ENCODE assay signal across 10 mouse cellular contexts in genomic region chr14:6889521-6890012, GRCm38 (mm10). TPM values are rescaled to one million over a fixed set of nuclear protein-coding genes. Genes with fewer than 3 reads are reported as not detected.
DNase-seq lines count a peak whose midpoint lies in the region; ATAC-seq and TF ChIP-seq lines count a peak whose summit lies in the region.
"Not testable (repeated sequence)": the region's sequence is repeated elsewhere in the genome, so short reads cannot be mapped to it uniquely, and the experiment has no call there.
"Had no signal": no experiment of that assay in that cellular context is flagged by ENCODE, and none has a peak within 500 bp of the region (broad histone marks: within the 10 kb centered on the region; RNA-seq: fewer than 3 reads in every experiment).

TSS of gene Gm3667 (minus strand) at chr14:6889962.

- not testable (repeated sequence) for TF ChIP-seq CTCF in kidney, postnatal 0 days (IDR thresholded peaks at IDR 0.05; ENCODE audit: low read depth); stomach, postnatal 0 days (IDR thresholded peaks at IDR 0.05; ENCODE audit: low read depth)

- H3K27ac ChIP-seq in forebrain, embryonic 10.5 days, result peak within 1 kb of the TSS; percentile 84
- H3K27ac ChIP-seq in hindbrain, embryonic 12.5 days; kidney, postnatal 0 days; liver, embryonic 12.5 days; midbrain, embryonic 16.5 days (ENCODE audit: low read length); stomach, postnatal 0 days (replicated peaks): not testable (repeated sequence)

- DNase-seq in adrenal gland, postnatal 36 days, result peak; percentile 3 to 4
- peak; percentile 14 for DNase-seq in forebrain, embryonic 10.5 days (ENCODE audit: extremely low spot score, low spot score)
- DNase-seq in heart, adult 8-10 months (ENCODE audit: low spot score), result peak; percentile 18
- DNase-seq in kidney, postnatal 0 days (ENCODE audit: low spot score); stomach, postnatal 0 days (ENCODE audit: low spot score): not testable (repeated sequence)

- not testable (repeated sequence) for TF ChIP-seq EP300 in stomach, postnatal 0 days (optimal IDR thresholded peaks at IDR 0.05)

- not testable (repeated sequence) for H3K4me1 ChIP-seq in forebrain, embryonic 10.5 days; hindbrain, embryonic 12.5 days; kidney, postnatal 0 days (replicated peaks; ENCODE audit: insufficient read depth, low read length); liver, embryonic 12.5 days; midbrain, embryonic 16.5 days (ENCODE audit: control insufficient read depth, insufficient read depth, low read length); stomach, postnatal 0 days (replicated peaks; ENCODE audit: control insufficient read depth, insufficient read depth)

- peak within 1 kb of the TSS; percentile 54 for H3K4me3 ChIP-seq in forebrain, embryonic 10.5 days
- H3K4me3 ChIP-seq in hindbrain, embryonic 12.5 days, result peak within 1 kb of the TSS; percentile 47
- H3K4me3 ChIP-seq in kidney, postnatal 0 days (replicated peaks; ENCODE audit: low read depth, low read length), result not testable (repeated sequence)
- peak within 1 kb of the TSS; percentile 23; the same call in 1 of the 2 replicates for H3K4me3 ChIP-seq in liver, embryonic 12.5 days
- H3K4me3 ChIP-seq in midbrain, embryonic 16.5 days (ENCODE audit: low read depth, low read length), result peak within 1 kb of the TSS; percentile 42
- H3K4me3 ChIP-seq in stomach, postnatal 0 days (ENCODE audit: low read depth, low read length), result peak within 1 kb of the TSS; percentile 27; the same call in 1 of the 2 replicates

- not testable (repeated sequence) for H3K27me3 ChIP-seq in forebrain, embryonic 10.5 days (ENCODE audit: poor library complexity, severe bottlenecking); hindbrain, embryonic 12.5 days; kidney, postnatal 0 days (ENCODE audit: insufficient read depth, low read length); liver, embryonic 12.5 days (replicated peaks); midbrain, embryonic 16.5 days (ENCODE audit: control insufficient read depth, insufficient read depth, low read depth, low read length); stomach, postnatal 0 days (ENCODE audit: control insufficient read depth, insufficient read depth, low read length)

- H3K4me2 ChIP-seq in hindbrain, embryonic 12.5 days (replicated peaks), result peak within 1 kb of the TSS; percentile 56
- peak within 1 kb of the TSS; percentile 53 for H3K4me2 ChIP-seq in kidney, postnatal 0 days (ENCODE audit: low read length)
- H3K4me2 ChIP-seq in liver, embryonic 12.5 days, result peak within 1 kb of the TSS; percentile 51
- H3K4me2 ChIP-seq in midbrain, embryonic 16.5 days (ENCODE audit: low read length), result peak within 1 kb of the TSS; percentile 48
- H3K4me2 ChIP-seq in stomach, postnatal 0 days (replicated peaks; ENCODE audit: low read depth), result peak within 1 kb of the TSS; percentile 45

- H3K9me3 ChIP-seq in forebrain, embryonic 10.5 days; hindbrain, embryonic 12.5 days (replicated peaks); kidney, postnatal 0 days (replicated peaks; ENCODE audit: low read length); liver, embryonic 12.5 days (replicated peaks); midbrain, embryonic 16.5 days (replicated peaks; ENCODE audit: control insufficient read depth, low read length, poor library complexity, severe bottlenecking); stomach, postnatal 0 days (ENCODE audit: control insufficient read depth, low read length): not testable (repeated sequence)

- ATAC-seq in hindbrain, embryonic 12.5 days (ENCODE audit: low FRiP score); kidney, postnatal 0 days (replicated peaks; ENCODE audit: low FRiP score, low read depth); liver, embryonic 12.5 days; midbrain, embryonic 16.5 days; stomach, postnatal 0 days (ENCODE audit: low FRiP score, low TSS enrichment): not testable (repeated sequence)

- H3K36me3 ChIP-seq in forebrain, embryonic 10.5 days (replicated peaks); hindbrain, embryonic 12.5 days; kidney, postnatal 0 days (ENCODE audit: insufficient read depth, low read length); liver, embryonic 12.5 days; midbrain, embryonic 16.5 days (ENCODE audit: control insufficient read depth, insufficient read depth, low read length); stomach, postnatal 0 days (ENCODE audit: control insufficient read depth, insufficient read depth, low read length): not testable (repeated sequence)

- H3K9ac ChIP-seq in hindbrain, embryonic 12.5 days, result peak within 1 kb of the TSS; percentile 69
- not testable (repeated sequence) for H3K9ac ChIP-seq in kidney, postnatal 0 days (ENCODE audit: low read depth, low read length); liver, embryonic 12.5 days; stomach, postnatal 0 days (ENCODE audit: low read length)
- peak within 1 kb of the TSS; percentile 59 for H3K9ac ChIP-seq in midbrain, embryonic 16.5 days (ENCODE audit: low read depth, low read length)

- WGBS in forebrain, embryonic 10.5 days, result 0% methylated on average over 26 of the region's 43 CpGs
- 0% methylated on average over 8 of the region's 43 CpGs for WGBS in hindbrain, embryonic 12.5 days
- WGBS in kidney, postnatal 0 days, result 0% methylated on average over 12 of the region's 43 CpGs
- 4% methylated on average over 10 of the region's 43 CpGs for WGBS in liver, embryonic 12.5 days (ENCODE audit: insufficient replicate concordance)
- WGBS in midbrain, embryonic 16.5 days, result 0% methylated on average over 16 of the region's 43 CpGs
- 0% methylated on average over 3 of the region's 43 CpGs for WGBS in stomach, postnatal 0 days

RNA-seq across cellular contexts. Expression of gene Gm3667, which starts in this region (rescaled TPM):
- not detected for total RNA-seq in adrenal gland, postnatal 36 days (2021)
- 1.6 TPM in 2 replicates for polyA plus RNA-seq in forebrain, embryonic 10.5 days (2016; fragmentation: Nextera tagmentation; extraction: Ambion mirVana)
- under 1 TPM in 1 of 4 experiments, not detected in 3; 0.47 TPM for total RNA-seq in heart, adult 8-10 months (2022)
- polyA plus RNA-seq in hindbrain, embryonic 12.5 days (2016; fragmentation: Nextera tagmentation; extraction: Ambion mirVana), result 3.8 and 3.9 TPM in 2 replicates
- polyA plus RNA-seq in kidney, postnatal 0 days (2015; fragmentation: Nextera tagmentation; extraction: Ambion mirVana), result 0.08 and 0.51 TPM in 2 replicates
- 0.07 and 0.10 TPM in 2 replicates for polyA plus RNA-seq in liver, embryonic 12.5 days (2016; fragmentation: Nextera tagmentation; extraction: Ambion mirVana)
- polyA plus RNA-seq in midbrain, embryonic 16.5 days (2015; fragmentation: Nextera tagmentation; extraction: Ambion mirVana), result 12.9 and 14.0 TPM in 2 replicates
- polyA plus RNA-seq in stomach, postnatal 0 days (2015; fragmentation: Nextera tagmentation; extraction: Ambion mirVana), result 0.36 and 0.42 TPM in 2 replicates
- total RNA-seq: adrenal gland, adult 18-20 months had no signal
- polyA plus RNA-seq: spleen, adult 2 months had no signal

Comparison
In these comparisons a context has a peak if more than half of its experiments do, and no peak if none do; other contexts are left out.
1. Peak in DNase-seq in adrenal gland, postnatal 36 days; RNA of the gene not detected or under 1 TPM.
2. Peak in DNase-seq in heart, adult 8-10 months; RNA of the gene not detected or under 1 TPM.